Mouse (Mus musculus): ENCODE measurements around the gene Smad1. TPM values are rescaled to one million over a fixed set of nuclear protein-coding genes. Genes with fewer than 3 reads are reported as not detected.

Smad1 gene
- polyA plus RNA-seq, 1 experiment from 2014 or later: 59.0 TPM

DNA sequence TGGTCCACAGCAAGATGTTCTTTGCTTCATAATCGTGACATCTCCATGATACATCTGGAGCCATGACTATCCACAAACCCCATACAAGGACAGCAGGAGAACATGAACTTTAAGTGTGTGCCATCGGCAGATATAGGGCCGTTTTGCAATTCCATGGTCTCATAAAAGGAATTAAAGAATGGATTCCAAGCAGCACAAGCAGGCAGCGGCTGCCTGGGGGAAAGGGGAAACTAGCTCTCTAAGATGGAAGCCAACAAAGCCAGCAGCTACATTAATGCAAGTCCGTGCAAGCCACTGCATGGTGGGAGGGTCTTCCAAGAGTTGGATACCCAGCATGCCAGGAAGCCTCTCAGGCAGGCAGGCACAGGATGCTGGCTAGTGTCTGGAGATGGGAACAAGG, 74.4 kb downstream of the Smad1 start:
- Histone ChIP-seq H3K4me2 (no peak overlapping the region), H3K27me3 (replicated peaks) (no peaks in the 10 kb centered on the region), H3K9me3 (replicated peaks) (no peaks in the 10 kb centered on the region), H3K36me3 (no peaks in the 10 kb centered on the region), H3K9ac (replicated peaks) (no peak overlapping the region), H3K4me3 (replicated peaks) (no peak overlapping the region), H3K27ac (replicated peaks) (no peak overlapping the region), H3K4me1 (0 out of 2 replicates have a peak, but pooled peaks cover 3% of the 10 kb centered on the region)
- WGBS: 77% methylated on average over 5 of the region's 5 CpGs
- no peak for ATAC-seq (ENCODE audit: low FRiP score)

DNA sequence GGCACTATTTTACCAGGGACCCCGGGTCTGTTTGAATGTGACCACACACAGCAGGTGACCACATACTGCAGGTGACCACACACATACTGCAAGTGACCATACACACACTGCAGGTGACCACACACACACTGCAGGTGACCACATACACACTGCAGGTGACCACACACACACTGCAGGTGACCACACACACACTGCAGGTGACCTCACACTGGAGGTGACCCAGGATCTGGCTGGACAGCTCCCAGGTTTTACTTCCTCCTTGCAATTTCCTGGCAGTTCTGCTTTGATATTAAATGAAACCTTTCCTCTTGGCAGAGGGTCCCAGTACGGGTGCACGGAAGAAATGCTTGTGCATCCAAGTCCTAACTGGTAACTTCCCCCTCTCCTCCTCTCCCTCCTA, 75.3 kb downstream of the Smad1 start:
- Histone ChIP-seq H3K4me2 (no peak overlapping the region), H3K27me3 (replicated peaks) (no peaks in the 10 kb centered on the region), H3K9ac (replicated peaks) (no peak overlapping the region), H3K27ac (replicated peaks) (no peak overlapping the region), H3K4me1 (0 out of 2 replicates have a peak, but pooled peaks cover 3% of the 10 kb centered on the region), H3K36me3 (no peaks in the 10 kb centered on the region), H3K4me3 (replicated peaks) (no peak overlapping the region), H3K9me3 (replicated peaks) (no peaks in the 10 kb centered on the region)
- no peak for ATAC-seq (ENCODE audit: low FRiP score)
- 63% methylated on average over 3 of the region's 3 CpGs for WGBS

GRCm38 (mm10) chr8:79323121-79323520, 76.2 kb downstream of the Smad1 start:
- Histone ChIP-seq H3K4me1 (0 out of 2 replicates have a peak, but pooled peaks cover 3% of the 10 kb centered on the region), H3K4me2 (no peak overlapping the region), H3K4me3 (replicated peaks) (no peak overlapping the region), H3K36me3 (no peaks in the 10 kb centered on the region), H3K27me3 (replicated peaks) (no peaks in the 10 kb centered on the region), H3K9ac (replicated peaks) (no peak overlapping the region), H3K9me3 (replicated peaks) (no peaks in the 10 kb centered on the region), H3K27ac (replicated peaks) (no peak overlapping the region; the same call in 1 of the 2 replicates)
- ATAC-seq (ENCODE audit: low FRiP score): no peak
- 64% methylated on average over 7 of the region's 7 CpGs for WGBS

DNA sequence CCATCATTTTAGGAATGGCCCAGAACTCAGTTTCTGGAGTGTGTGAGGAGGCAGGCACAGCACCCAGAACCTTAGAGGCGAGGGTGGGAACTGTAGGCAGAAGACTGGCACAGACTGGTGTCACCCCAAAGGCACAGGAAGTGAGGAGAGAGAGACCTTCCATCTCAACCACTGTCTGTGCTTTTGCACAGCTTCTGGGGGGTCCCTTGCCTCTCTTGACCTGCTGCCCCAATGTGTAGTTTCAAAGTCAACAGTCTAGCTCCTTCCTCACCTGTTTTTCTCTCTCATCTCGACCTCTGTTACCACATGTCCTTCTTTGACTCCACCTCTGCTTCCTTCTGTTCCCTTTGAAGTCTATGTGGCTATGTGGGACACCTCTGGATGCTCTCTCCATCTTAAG, 88.5 kb downstream of the Smad1 start:
- H3K27me3 ChIP-seq (replicated peaks): no peaks in the 10 kb centered on the region
- no peak overlapping the region for H3K4me2 ChIP-seq
- H3K9me3 ChIP-seq (replicated peaks): no peaks in the 10 kb centered on the region
- WGBS: 77% methylated on average over 2 of the region's 2 CpGs
- no peak for ATAC-seq (ENCODE audit: low FRiP score)
- H3K4me1 ChIP-seq: no peaks in the 10 kb centered on the region
- H3K27ac ChIP-seq (replicated peaks): no peak overlapping the region
- H3K36me3 ChIP-seq: no peaks in the 10 kb centered on the region
- no peak overlapping the region for H3K4me3 ChIP-seq (replicated peaks)
- H3K9ac ChIP-seq (replicated peaks): no peak overlapping the region

DNA sequence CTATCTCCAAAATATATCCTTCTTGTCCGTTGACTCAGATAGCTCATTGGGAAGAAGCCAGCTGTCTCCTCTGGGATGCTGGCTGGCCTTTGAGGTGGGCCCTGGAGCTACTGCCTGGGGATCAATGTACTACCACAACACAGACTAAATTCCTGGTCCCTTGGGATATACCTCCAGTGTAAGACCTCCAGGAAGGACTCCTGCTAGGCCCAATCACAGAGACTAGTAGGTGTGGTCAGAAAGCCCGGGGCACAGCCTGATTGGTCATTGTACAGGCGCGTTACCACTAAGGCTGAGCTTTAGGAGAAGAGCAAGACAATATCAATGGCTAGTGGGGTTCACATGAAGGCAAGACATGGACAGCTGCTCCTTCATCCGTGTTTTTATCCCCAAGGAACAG, 93.4 kb downstream of the Smad1 start:
- no peak overlapping the region for H3K4me3 ChIP-seq (replicated peaks)
- no peak overlapping the region for H3K4me2 ChIP-seq
- no peaks in the 10 kb centered on the region for H3K9me3 ChIP-seq (replicated peaks)
- H3K36me3 ChIP-seq: no peaks in the 10 kb centered on the region
- H3K27me3 ChIP-seq (replicated peaks): no peaks in the 10 kb centered on the region
- H3K27ac ChIP-seq (replicated peaks): no peak overlapping the region
- ATAC-seq (ENCODE audit: low FRiP score): no peak
- no peak overlapping the region for H3K9ac ChIP-seq (replicated peaks)
- H3K4me1 ChIP-seq: no peaks in the 10 kb centered on the region
- WGBS: 69% methylated on average over 5 of the region's 5 CpGs

GRCm38 (mm10) chr8:79301548-79301947, 97.8 kb downstream of the Smad1 start:
- Histone ChIP-seq H3K4me2 (no peak overlapping the region), H3K27me3 (replicated peaks) (no peaks in the 10 kb centered on the region), H3K4me3 (replicated peaks) (no peak overlapping the region), H3K27ac (replicated peaks) (no peak overlapping the region), H3K9me3 (replicated peaks) (no peaks in the 10 kb centered on the region), H3K4me1 (no peaks in the 10 kb centered on the region), H3K9ac (replicated peaks) (no peak overlapping the region), H3K36me3 (no peaks in the 10 kb centered on the region)
- WGBS: 75% methylated on average over 3 of the region's 3 CpGs
- ATAC-seq (ENCODE audit: low FRiP score): no peak

DNA sequence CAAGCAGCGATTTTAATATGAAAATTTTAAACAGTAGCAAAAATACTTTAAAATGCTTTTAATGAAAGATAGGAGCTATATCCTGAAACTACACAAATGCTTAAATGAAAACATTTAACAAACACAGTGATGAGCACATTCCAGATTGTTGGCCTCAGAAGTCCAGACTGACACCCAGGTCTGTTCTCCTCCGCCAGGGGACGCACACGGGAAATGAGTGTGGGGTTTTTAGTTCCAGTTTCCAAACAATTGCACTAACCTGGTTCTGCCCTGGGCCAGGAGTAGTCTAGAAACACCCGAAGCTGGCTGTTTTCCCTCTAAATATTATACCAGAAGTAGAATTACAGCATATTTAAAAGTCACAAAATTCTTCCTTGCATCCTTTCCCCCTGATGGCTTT, 99.6 kb downstream of the Smad1 start:
- no peaks in the 10 kb centered on the region for H3K27me3 ChIP-seq (replicated peaks)
- no peaks in the 10 kb centered on the region for H3K36me3 ChIP-seq
- H3K9me3 ChIP-seq (replicated peaks): no peaks in the 10 kb centered on the region
- WGBS: 86% methylated on average over 5 of the region's 5 CpGs
- no peak overlapping the region for H3K4me3 ChIP-seq (replicated peaks)
- H3K4me2 ChIP-seq: no peak overlapping the region
- no peak for ATAC-seq (ENCODE audit: low FRiP score)
- H3K27ac ChIP-seq (replicated peaks): no peak overlapping the region
- no peak overlapping the region for H3K9ac ChIP-seq (replicated peaks)
- peaks cover 5% of the 10 kb centered on the region for H3K4me1 ChIP-seq

DNA sequence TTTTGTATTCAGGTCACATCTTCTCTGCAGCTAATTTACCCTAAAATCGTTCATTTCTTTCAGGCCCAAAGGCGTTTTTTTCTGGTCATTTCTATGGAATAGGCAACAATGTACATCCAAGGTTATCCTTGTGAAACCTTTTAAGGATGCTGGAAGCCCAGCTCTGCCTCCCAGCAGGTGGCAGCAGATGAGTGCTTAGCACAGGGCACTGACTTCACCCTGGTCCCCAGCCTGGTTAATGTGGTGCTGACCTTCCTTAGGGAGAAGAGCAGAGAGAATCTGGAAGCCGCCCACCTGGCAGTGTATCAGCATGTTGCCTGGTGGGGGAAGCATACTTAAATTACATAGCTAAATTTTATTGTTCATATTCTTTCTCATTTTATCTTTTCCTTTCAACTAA, 101.6 kb downstream of the Smad1 start:
- no peak overlapping the region for H3K9ac ChIP-seq (replicated peaks)

DNA sequence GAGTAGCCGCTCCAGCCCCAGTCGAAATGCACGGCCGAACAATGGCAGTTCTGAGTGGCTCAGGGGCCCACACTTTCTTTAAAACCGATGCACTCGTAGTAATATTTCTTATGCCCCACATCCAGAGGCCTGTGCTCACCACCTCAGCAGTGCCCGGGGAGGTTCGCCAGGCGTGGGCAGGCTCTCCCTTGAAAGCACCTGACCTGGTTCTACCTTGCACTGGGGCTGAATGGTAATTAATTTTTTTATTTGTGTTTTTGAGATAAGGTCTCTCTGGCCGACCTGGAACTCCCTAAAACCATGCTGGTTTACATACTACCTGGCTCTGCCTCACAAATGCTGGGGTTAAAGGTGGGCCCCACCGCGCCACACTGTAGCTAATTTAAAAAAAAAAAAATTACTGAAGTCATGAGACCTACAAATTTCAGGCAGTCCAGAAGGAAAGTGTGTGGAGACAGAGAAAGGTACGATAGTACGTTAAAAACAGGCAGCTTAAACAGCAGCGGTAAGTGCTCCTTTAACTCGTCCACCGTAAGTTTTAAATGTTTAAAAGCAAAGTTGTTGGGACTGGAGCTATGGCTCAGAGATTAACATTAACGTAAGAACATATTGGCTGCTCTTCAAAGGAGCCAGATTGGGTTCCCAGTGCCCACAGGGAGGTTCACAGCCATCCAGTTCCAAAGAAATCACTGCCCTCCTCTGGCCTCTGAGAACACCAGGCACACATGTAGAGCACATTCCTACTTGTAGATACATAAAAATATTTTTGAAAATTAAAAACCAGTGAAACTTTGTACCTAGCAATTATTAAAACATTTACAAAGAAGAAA, 103.8 kb downstream of the Smad1 start:
- ATAC-seq (ENCODE audit: low FRiP score): no peak
- peaks cover 23% of the 10 kb centered on the region for H3K4me1 ChIP-seq
- WGBS: 18% methylated on average over 18 of the region's 18 CpGs

More for the DNA sequence above, 101.6 kb downstream of the Smad1 start:
- H3K4me2 ChIP-seq: no peak overlapping the region
- no peaks in the 10 kb centered on the region for H3K9me3 ChIP-seq (replicated peaks)
- no peak for ATAC-seq (ENCODE audit: low FRiP score)
- no peak overlapping the region for H3K27ac ChIP-seq (replicated peaks)
- H3K4me1 ChIP-seq: peaks cover 16% of the 10 kb centered on the region
- H3K4me3 ChIP-seq (replicated peaks): no peak overlapping the region
- no peaks in the 10 kb centered on the region for H3K36me3 ChIP-seq
- H3K27me3 ChIP-seq (replicated peaks): no peaks in the 10 kb centered on the region
- WGBS: 23% methylated on average over 3 of the region's 3 CpGs

DNA sequence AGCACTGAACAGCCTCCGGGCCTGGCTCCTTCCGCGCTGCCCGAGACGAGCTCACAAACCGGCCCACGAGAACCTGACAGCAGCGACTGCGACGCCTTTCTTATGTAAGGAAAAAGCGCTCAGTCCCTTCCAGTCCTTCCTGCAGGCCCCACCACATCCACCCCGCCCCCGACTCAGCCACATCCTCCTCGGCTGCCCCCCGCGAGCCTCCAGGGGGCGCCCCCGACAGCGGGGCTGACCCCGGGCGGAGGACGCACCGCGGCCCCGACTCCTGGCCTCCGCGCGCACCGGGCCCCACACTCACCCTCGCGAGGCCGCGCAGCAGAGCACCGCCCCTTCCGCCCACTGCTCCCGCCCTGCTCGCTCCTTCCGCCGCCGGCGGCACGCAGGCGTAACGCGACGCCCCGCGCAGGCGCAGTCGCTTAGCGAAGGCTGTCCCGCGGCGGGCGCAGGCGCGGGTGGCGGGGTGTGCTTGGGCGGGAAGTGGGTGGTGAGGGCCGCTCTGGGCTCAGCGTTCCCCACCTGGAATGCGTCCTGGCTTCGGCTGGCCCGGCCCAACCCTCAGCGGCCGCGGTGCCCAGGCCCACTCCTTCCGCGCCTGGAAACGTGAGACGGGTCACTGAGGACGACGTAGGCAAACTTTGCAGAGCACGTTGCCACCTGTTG, 104.6 kb downstream of the Smad1 start, which contains the start of gene Mmaa:
TSS of gene Mmaa (minus strand) at position 328 of the 666 bp plus-strand sequence.
- ATAC-seq (ENCODE audit: low FRiP score): peak; percentile 98
- H3K27ac ChIP-seq (replicated peaks): peak within 1 kb of the TSS; percentile 97

More for the DNA sequence above, 103.8 kb downstream of the Smad1 start:
- Histone ChIP-seq H3K9ac (replicated peaks) (peak overlapping the region; percentile 59), H3K9me3 (replicated peaks) (no peaks in the 10 kb centered on the region), H3K4me3 (replicated peaks) (peak overlapping the region; percentile 65), H3K4me2 (peak overlapping the region; percentile 88), H3K27me3 (replicated peaks) (no peaks in the 10 kb centered on the region), H3K36me3 (no peaks in the 10 kb centered on the region), H3K27ac (replicated peaks) (peak overlapping the region; percentile 79)

DNA sequence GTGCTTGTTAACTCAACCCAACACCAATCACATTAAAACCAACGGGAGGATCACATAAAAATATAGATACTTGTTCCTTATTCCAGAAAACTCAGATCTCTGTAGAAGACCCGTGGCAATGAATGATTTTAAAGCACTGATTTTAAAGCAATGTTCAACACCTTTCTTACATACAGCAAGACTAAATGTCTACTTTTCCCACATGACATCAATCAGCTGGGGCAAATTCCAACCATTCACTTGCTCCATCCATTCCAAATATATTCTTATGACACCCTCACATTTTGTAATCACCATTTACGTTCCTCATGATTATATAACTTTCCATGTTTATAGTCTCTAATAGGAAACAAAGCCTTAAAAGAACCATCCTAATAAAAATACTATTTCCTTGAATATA, 105.5 kb downstream of the Smad1 start:
- Histone ChIP-seq H3K4me2 (peak overlapping the region; percentile 88), H3K27ac (replicated peaks) (no peak overlapping the region; the same call in 1 of the 2 replicates), H3K4me3 (replicated peaks) (peak overlapping the region; percentile 65), H3K9me3 (replicated peaks) (no peaks in the 10 kb centered on the region), H3K27me3 (replicated peaks) (no peaks in the 10 kb centered on the region), H3K36me3 (no peaks in the 10 kb centered on the region), H3K9ac (replicated peaks) (peak overlapping the region; percentile 30; the same call in 1 of the 2 replicates), H3K4me1 (peaks cover 23% of the 10 kb centered on the region)
- no peak for ATAC-seq (ENCODE audit: low FRiP score)
- 58% methylated on average over 3 of the region's 3 CpGs for WGBS

More for the DNA sequence above, 104.6 kb downstream of the Smad1 start, which contains the start of gene Mmaa:
- Histone ChIP-seq H3K4me2 (peak within 1 kb of the TSS; percentile 88), H3K4me1 (peaks cover 23% of the 10 kb centered on the region), H3K9me3 (replicated peaks) (no peaks in the 10 kb centered on the region), H3K27me3 (replicated peaks) (no peaks in the 10 kb centered on the region), H3K36me3 (no peaks in the 10 kb centered on the region), H3K9ac (replicated peaks) (peak within 1 kb of the TSS; percentile 86), H3K4me3 (replicated peaks) (peak within 1 kb of the TSS; percentile 65)
- under 1% methylated on average over 72 of the region's 74 CpGs for WGBS

Data from neural tube, embryonic 15.5 days (tissue).